Mouse (Mus musculus) stomach, postnatal 0 days (tissue): ENCODE measurements around the gene Tenm3. TPM values are rescaled to one million over a fixed set of nuclear protein-coding genes. Genes with fewer than 3 reads are reported as not detected.
A peak's percentile ranks its signal among the peaks of the same experiment; 100 is the strongest.

Experiments used
- ATAC-seq: fragments of 200-750 bp; cut with Nextera tagmentation; 2 replicates; pipeline ENCODE4 v1.8.0; 2017; ENCODE audit not compliant: low FRiP score, low TSS enrichment
- DNase-seq: peaks from one replicate; pipeline ENCODE4 v3.0.0-alpha.2; 2016; ENCODE audit warnings: low spot score
- H3K27ac ChIP-seq: fragments of 300-500 bp; sonication (generic); replicated peaks from 2 replicates; pipeline ENCODE4 v1.5.1; 2014; ENCODE audit warnings: mild to moderate bottlenecking, control low read depth
- H3K27me3 ChIP-seq: fragments of 300-500 bp; sonication (generic); 2 replicates; pipeline ENCODE4 v1.6.1; 2014; ENCODE audit warnings: low read length; ENCODE audit not compliant: control insufficient read depth, insufficient read depth
- H3K36me3 ChIP-seq: fragments of 300-500 bp; sonication (generic); 2 replicates; pipeline ENCODE4 v1.6.1; 2014; ENCODE audit warnings: low read length, mixed read lengths; ENCODE audit not compliant: control insufficient read depth, insufficient read depth
- H3K4me1 ChIP-seq: fragments of 300-500 bp; sonication (generic); replicated peaks from 2 replicates; pipeline ENCODE4 v1.6.1; 2014; ENCODE audit warnings: antibody characterized with exemption; ENCODE audit not compliant: control insufficient read depth, insufficient read depth
- H3K4me2 ChIP-seq: fragments of 300-500 bp; sonication (generic); replicated peaks from 2 replicates; pipeline ENCODE4 v1.6.1; 2014; ENCODE audit warnings: low read depth, mild to moderate bottlenecking, control low read depth, moderate library complexity
- H3K4me3 ChIP-seq: fragments of 300-500 bp; sonication (generic); 2 replicates; pipeline ENCODE4 v1.5.1; 2014; ENCODE audit warnings: low read depth, low read length, control low read depth
- H3K9ac ChIP-seq: fragments of 300-500 bp; sonication (generic); 2 replicates; pipeline ENCODE4 v1.6.1; 2014; ENCODE audit warnings: mild to moderate bottlenecking, low read length, control low read depth, mixed read lengths
- H3K9me3 ChIP-seq: fragments of 300-500 bp; sonication (generic); 2 replicates; pipeline ENCODE4 v1.6.1; 2016; ENCODE audit warnings: low read length; ENCODE audit not compliant: control insufficient read depth
- CTCF ChIP-seq: IDR thresholded peaks from 2 replicates; pipeline ENCODE4 v1.5.1; 2016; ENCODE audit warnings: antibody characterized with exemption, low read depth, mild to moderate bottlenecking, moderate library complexity
- EP300 ChIP-seq: optimal IDR thresholded peaks from 2 replicates; pipeline ENCODE3; 2016; ENCODE audit warnings: antibody characterized with exemption
- WGBS: fragments of 180-500 bp; shearing (Covaris S2); extraction: QIAGEN DNeasy Blood & Tissue Kit; methylation state at CpG from one replicate; pipeline ENCODE4 v1.1.7; 2014; 5-methylcytosine and 5-hydroxymethylcytosine counted together
- polyA plus RNA-seq: library from polyadenylated mRNA; unstranded; fragments of >200 nt; fragmentation: Nextera tagmentation; extraction: Ambion mirVana; gene quantifications from 2 replicates; pipeline ENCODE4 v1.2.1, GENCODE M21; 2015

Tenm3 gene
- polyA plus RNA-seq, 1 experiment from 2014 or later, result 4.5 TPM

DNA sequence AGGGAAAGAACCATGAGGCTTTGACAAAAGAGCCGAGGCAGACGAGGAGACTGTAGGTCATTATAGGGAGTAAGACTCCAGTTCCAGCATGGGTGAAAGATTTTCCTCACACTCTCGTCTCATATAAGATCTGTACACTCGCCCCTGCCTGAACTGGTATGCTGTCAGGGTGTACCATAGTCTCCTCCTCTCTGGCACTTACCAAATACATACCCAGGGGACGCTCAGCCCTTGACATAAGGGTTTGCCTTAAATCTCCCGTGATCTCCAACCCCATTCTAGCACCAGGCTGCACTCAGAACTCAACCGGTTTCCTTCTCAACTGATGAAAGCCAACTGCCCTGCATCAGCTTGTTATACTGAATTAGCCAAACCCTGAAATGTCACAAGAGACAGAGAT lies 121.4 kb downstream of the Tenm3 start:
- no peak overlapping the region for H3K27ac ChIP-seq
- H3K9me3 ChIP-seq, result no peaks in the 10 kb centered on the region
- H3K36me3 ChIP-seq, result no peaks in the 10 kb centered on the region
- WGBS, result 89% methylated on average over 7 of the region's 7 CpGs
- no peaks in the 10 kb centered on the region for H3K4me1 ChIP-seq
- H3K4me2 ChIP-seq, result no peak overlapping the region
- TF ChIP-seq EP300, result no peak
- TF ChIP-seq CTCF, result no peak
- H3K4me3 ChIP-seq, result no peak overlapping the region
- DNase-seq (no peak), ATAC-seq (no peak)
- no peaks in the 10 kb centered on the region for H3K27me3 ChIP-seq
- no peak overlapping the region for H3K9ac ChIP-seq

DNA sequence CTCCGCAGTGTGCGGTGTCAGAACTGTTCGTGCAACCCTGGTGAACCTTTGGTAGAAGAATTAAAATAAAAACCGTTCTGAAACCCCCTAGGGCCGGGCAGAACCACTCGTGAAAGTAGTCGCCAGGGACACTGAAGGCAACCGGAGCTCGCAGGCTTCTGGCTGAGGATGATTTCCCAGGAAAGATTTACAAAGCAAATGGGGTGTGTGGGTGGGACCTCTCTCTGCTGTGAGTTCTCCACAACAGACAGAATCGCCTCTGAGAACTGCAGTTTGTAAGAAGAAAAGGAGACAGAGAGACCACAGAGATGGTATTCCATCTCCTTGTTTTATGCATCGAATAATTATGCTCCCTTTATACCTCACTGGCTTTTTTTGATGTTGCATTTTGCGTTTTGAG lies 122.4 kb downstream of the Tenm3 start:
- no peak for TF ChIP-seq EP300
- TF ChIP-seq CTCF, result no peak
- H3K9ac ChIP-seq, result no peak overlapping the region
- no peaks in the 10 kb centered on the region for H3K27me3 ChIP-seq
- H3K36me3 ChIP-seq, result no peaks in the 10 kb centered on the region
- DNase-seq (no peak), ATAC-seq (no peak)
- 95% methylated on average over 12 of the region's 12 CpGs for WGBS
- no peaks in the 10 kb centered on the region for H3K9me3 ChIP-seq
- H3K27ac ChIP-seq, result no peak overlapping the region
- H3K4me3 ChIP-seq, result no peak overlapping the region
- no peaks in the 10 kb centered on the region for H3K4me1 ChIP-seq
- no peak overlapping the region for H3K4me2 ChIP-seq

DNA sequence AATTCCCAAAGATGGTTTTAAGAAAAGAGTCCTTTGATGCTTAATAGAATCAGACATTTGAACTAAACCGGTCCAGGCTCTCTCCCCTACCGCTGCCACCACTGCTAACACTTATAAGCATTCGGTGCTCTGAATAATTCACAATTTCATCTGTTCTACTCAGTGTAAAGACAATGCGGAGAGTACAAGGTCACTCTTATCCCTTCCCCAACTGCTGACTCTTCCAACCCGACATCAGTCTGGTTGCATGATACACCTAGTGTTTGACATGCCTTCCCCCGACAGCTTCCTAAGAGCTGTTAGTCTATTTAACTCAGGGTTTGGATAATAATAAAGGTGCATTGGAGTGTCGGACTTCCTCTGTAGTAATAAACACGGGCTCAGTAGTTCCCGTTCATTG lies 128.1 kb downstream of the Tenm3 start:
- Histone ChIP-seq H3K9ac (no peak overlapping the region), H3K9me3 (no peaks in the 10 kb centered on the region), H3K27me3 (no peaks in the 10 kb centered on the region), H3K27ac (no peak overlapping the region), H3K4me3 (no peak overlapping the region), H3K4me1 (no peaks in the 10 kb centered on the region), H3K4me2 (no peak overlapping the region), H3K36me3 (no peaks in the 10 kb centered on the region)
- DNase-seq (no peak), ATAC-seq (no peak)
- WGBS, result 81% methylated on average over 9 of the region's 9 CpGs
- TF ChIP-seq CTCF, result no peak
- TF ChIP-seq EP300, result no peak

DNA sequence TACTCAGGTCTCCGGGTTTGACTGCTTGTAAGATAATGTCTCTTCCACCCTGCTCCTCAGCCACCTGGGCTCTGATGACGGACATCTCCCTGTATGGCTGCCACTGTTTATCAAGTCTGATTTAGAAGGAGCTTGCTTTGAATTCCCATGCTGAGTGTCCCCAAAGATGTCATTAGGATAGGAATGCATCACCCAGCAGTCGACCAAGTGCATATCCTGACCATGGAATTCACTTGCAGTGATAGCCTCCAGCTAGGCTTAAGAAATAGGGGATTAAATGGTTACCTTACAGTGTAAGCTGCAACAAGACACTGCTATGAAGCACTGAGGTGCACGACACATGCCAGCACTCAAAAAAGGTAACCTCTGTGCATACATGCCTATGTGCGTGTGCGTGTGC lies 137.1 kb downstream of the Tenm3 start:
- no peak overlapping the region for H3K4me2 ChIP-seq
- no peak overlapping the region for H3K9ac ChIP-seq
- 92% methylated on average over 6 of the region's 6 CpGs for WGBS
- DNase-seq (no peak), ATAC-seq (no peak)
- no peaks in the 10 kb centered on the region for H3K36me3 ChIP-seq
- H3K4me1 ChIP-seq, result no peaks in the 10 kb centered on the region
- H3K27ac ChIP-seq, result no peak overlapping the region
- no peaks in the 10 kb centered on the region for H3K9me3 ChIP-seq
- no peak overlapping the region for H3K4me3 ChIP-seq
- TF ChIP-seq CTCF (no peak), EP300 (no peak)
- no peaks in the 10 kb centered on the region for H3K27me3 ChIP-seq

- no peaks in the 10 kb centered on the region for H3K27me3 ChIP-seq
- H3K4me1 ChIP-seq, result no peaks in the 10 kb centered on the region
- H3K36me3 ChIP-seq, result no peaks in the 10 kb centered on the region
- peak overlapping the region; percentile 1; the same call in 1 of the 2 replicates for H3K27ac ChIP-seq
- ATAC-seq (no peak), DNase-seq (no peak)
- no peaks in the 10 kb centered on the region for H3K9me3 ChIP-seq
- no peak overlapping the region for H3K4me3 ChIP-seq
- 75% methylated on average over 10 of the region's 10 CpGs for WGBS
- no peak overlapping the region for H3K4me2 ChIP-seq
- H3K9ac ChIP-seq, result no peak overlapping the region
- TF ChIP-seq EP300 (no peak), CTCF (no peak)
Observed at GRCm38 (mm10) chr8:48704885-48705515, 138.8 kb downstream of the Tenm3 start.

DNA sequence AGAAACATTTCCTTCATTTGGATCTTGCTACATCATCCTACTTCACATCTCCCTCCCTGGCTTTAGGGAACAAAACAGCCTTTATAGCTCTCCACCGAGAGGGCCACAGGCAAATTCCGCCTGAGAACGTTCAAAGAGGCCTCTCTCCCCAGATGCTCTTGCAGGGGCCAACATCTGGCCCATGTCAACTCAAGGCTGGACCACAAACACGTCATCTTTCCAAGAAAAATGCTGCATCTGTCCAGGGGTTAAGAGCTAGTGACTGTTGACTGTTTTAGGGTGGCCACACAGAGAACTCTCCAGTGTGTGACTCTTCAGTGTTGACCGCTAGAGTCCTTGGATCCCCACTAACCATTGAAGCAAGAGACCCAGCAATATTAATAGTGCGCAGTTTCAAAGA lies 139.3 kb downstream of the Tenm3 start:
- TF ChIP-seq CTCF (no peak), EP300 (no peak)
- ATAC-seq (peak; percentile 65; the same call in 1 of the 2 replicates), DNase-seq (no peak)
- WGBS, result 49% methylated on average over 6 of the region's 6 CpGs
- H3K4me2 ChIP-seq, result no peak overlapping the region
- no peaks in the 10 kb centered on the region for H3K36me3 ChIP-seq
- no peaks in the 10 kb centered on the region for H3K4me1 ChIP-seq
- no peak overlapping the region for H3K9ac ChIP-seq
- H3K4me3 ChIP-seq, result no peak overlapping the region
- no peaks in the 10 kb centered on the region for H3K27me3 ChIP-seq
- H3K9me3 ChIP-seq, result no peaks in the 10 kb centered on the region
- peak overlapping the region; percentile 1; the same call in 1 of the 2 replicates for H3K27ac ChIP-seq
